Mouse (Mus musculus): ENCODE measurements around the gene Atp9a. TPM values are rescaled to one million over a fixed set of nuclear protein-coding genes. Genes with fewer than 3 reads are reported as not detected.

Gene Atp9a
- polyA plus RNA-seq, 1 experiment from 2014 or later, result 61.1 TPM

- Histone ChIP-seq H3K36me3 (no peaks in the 10 kb centered on the region), H3K4me1 (replicated peaks) (peaks cover 33% of the 10 kb centered on the region), H3K9me3 (no peaks in the 10 kb centered on the region), H3K27me3 (peaks cover 36% of the 10 kb centered on the region), H3K4me2 (replicated peaks) (0 out of 2 replicates have a peak overlapping the region, but pooled peaks have one; percentile 62), H3K9ac (replicated peaks) (no peak overlapping the region; the same call in 1 of the 2 replicates), H3K27ac (no peak overlapping the region), H3K4me3 (replicated peaks) (no peak overlapping the region)
- 55% methylated on average over 11 of the region's 11 CpGs for WGBS
- ATAC-seq, result no peak
Measured at GRCm38 (mm10) chr2:168588591-168589367, 153.4 kb downstream of the Atp9a start.

GRCm38 (mm10) chr2:168587159-168587558, 155.1 kb downstream of the Atp9a start:
- H3K4me2 ChIP-seq (replicated peaks), result no peak overlapping the region
- no peak overlapping the region for H3K27ac ChIP-seq
- no peak overlapping the region for H3K9ac ChIP-seq (replicated peaks)
- WGBS, result 62% methylated on average over 8 of the region's 8 CpGs
- peaks cover 36% of the 10 kb centered on the region for H3K27me3 ChIP-seq
- no peak for ATAC-seq
- H3K36me3 ChIP-seq, result no peaks in the 10 kb centered on the region
- peaks cover 33% of the 10 kb centered on the region for H3K4me1 ChIP-seq (replicated peaks)
- no peak overlapping the region for H3K4me3 ChIP-seq (replicated peaks)
- no peaks in the 10 kb centered on the region for H3K9me3 ChIP-seq

- no peaks in the 10 kb centered on the region for H3K9me3 ChIP-seq
- H3K36me3 ChIP-seq, result no peaks in the 10 kb centered on the region
- H3K27ac ChIP-seq, result no peak overlapping the region
- H3K4me1 ChIP-seq (replicated peaks), result peaks cover 34% of the 10 kb centered on the region
- H3K27me3 ChIP-seq, result peaks cover 29% of the 10 kb centered on the region
- H3K4me3 ChIP-seq (replicated peaks), result no peak overlapping the region
- no peak for ATAC-seq
- no peak overlapping the region for H3K4me2 ChIP-seq (replicated peaks)
- H3K9ac ChIP-seq (replicated peaks), result no peak overlapping the region
- 92% methylated on average over 12 of the region's 12 CpGs for WGBS
Measured at GRCm38 (mm10) chr2:168586512-168586911, 155.7 kb downstream of the Atp9a start.

GRCm38 (mm10) chr2:168584857-168585256, 157.4 kb downstream of the Atp9a start:
- Histone ChIP-seq H3K4me3 (replicated peaks) (no peak overlapping the region), H3K36me3 (no peaks in the 10 kb centered on the region), H3K4me2 (replicated peaks) (no peak overlapping the region), H3K4me1 (replicated peaks) (peaks cover 41% of the 10 kb centered on the region), H3K9me3 (no peaks in the 10 kb centered on the region), H3K27me3 (peaks cover 14% of the 10 kb centered on the region), H3K9ac (replicated peaks) (no peak overlapping the region), H3K27ac (no peak overlapping the region)
- no peak for ATAC-seq
- WGBS, result 80% methylated on average over 6 of the region's 6 CpGs

Small RNA genes within 50 kb of the gene (microRNA-seq; reads per million reads assigned to microRNA genes)
- 1.6 reads per million for gene Mir7004

Other genes starting within 250 kb of the Atp9a start
- gene Nfatc2, start 140.8 kb downstream of the Atp9a start, polyA plus RNA-seq (2015; fragmentation: Nextera tagmentation; extraction: Ambion mirVana), result 1.7 TPM in 2 replicates
- 2.2 and 5.5 TPM in 2 replicates for gene Sall4, start 25.5 kb upstream of the Atp9a start, polyA plus RNA-seq (2015; fragmentation: Nextera tagmentation; extraction: Ambion mirVana)
- gene Zfp64, start 213.2 kb upstream of the Atp9a start, polyA plus RNA-seq (2015; fragmentation: Nextera tagmentation; extraction: Ambion mirVana), result 41.6 and 42.0 TPM in 2 replicates